Comparison of ENCODE assay signal across 16 mouse cellular contexts in the genomic region with DNA sequence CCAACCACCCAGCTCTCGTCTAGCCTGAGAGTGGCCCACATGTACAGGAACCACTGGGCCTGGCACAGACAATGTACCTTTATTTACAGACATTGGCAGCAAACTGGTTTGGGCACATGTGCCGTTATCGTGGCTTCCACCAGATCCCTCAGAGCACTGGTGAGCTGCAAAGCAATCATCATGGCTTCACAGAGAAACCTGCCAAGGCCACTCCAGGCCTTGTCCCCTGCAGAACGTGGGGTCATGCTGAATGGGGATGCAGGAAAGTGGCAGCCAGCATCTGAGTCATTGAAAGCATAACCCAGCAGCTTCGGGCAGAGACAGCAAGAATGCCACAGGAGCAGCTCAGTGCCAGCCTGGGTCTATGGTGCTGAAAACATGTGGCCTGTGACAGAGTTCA.
"Had no signal": no experiment of that assay in that cellular context is flagged by ENCODE, and none has a peak within 500 bp of the region (broad histone marks: within the 10 kb centered on the region; RNA-seq: fewer than 3 reads in every experiment).

No protein-coding gene starts in this region.

- ATAC-seq: liver, postnatal 0 days; lung, postnatal 0 days; midbrain, embryonic 13.5 days; midbrain, embryonic 15.5 days had no signal

- H3K27me3 ChIP-seq: lung, embryonic 15.5 days; midbrain, embryonic 13.5 days; midbrain, embryonic 15.5 days; neural tube, embryonic 12.5 days; stomach, embryonic 15.5 days had no signal

- H3K27ac ChIP-seq: lung, embryonic 15.5 days; macrophage; midbrain, embryonic 13.5 days; midbrain, embryonic 15.5 days; neural tube, embryonic 12.5 days; stomach, embryonic 15.5 days; stomach, postnatal 0 days had no signal

- H3K9me3 ChIP-seq: lung, embryonic 15.5 days; midbrain, embryonic 13.5 days; midbrain, embryonic 15.5 days; neural tube, embryonic 12.5 days; stomach, embryonic 15.5 days had no signal

- H3K36me3 ChIP-seq: midbrain, embryonic 15.5 days had no signal

- DNase-seq: liver, postnatal 0 days; lung, adult 2 months; lung, postnatal 14 days; lung, postnatal 36 days; right cerebral cortex, postnatal 14 days; thymus, adult 2 months; thymus, postnatal 25 days; thymus, postnatal 4 days had no signal

- H3K4me1 ChIP-seq: lung, embryonic 15.5 days; midbrain, embryonic 13.5 days; midbrain, embryonic 15.5 days; neural tube, embryonic 12.5 days; stomach, embryonic 15.5 days had no signal

- H3K4me3 ChIP-seq: lung, embryonic 15.5 days; midbrain, embryonic 13.5 days; midbrain, embryonic 15.5 days; neural tube, embryonic 12.5 days; stomach, embryonic 15.5 days had no signal
